Mouse (Mus musculus): ENCODE data around the gene Rmi2.

GRCm38 (mm10) chr16:10890363-10890762 is 55.5 kb downstream of the Rmi2 start:
- TF ChIP-seq CTCF (IDR thresholded peaks at IDR 0.05 in 2 of 3, conservative IDR thresholded peaks at IDR 0.05 in 1 of 3; ENCODE audit: control insufficient read depth in 1 of 3, insufficient read depth in 1 of 3, low read depth in 2 of 3, low read length in 3 of 3, poor library complexity in 1 of 3, severe bottlenecking in 1 of 3) (peak; percentile 42 to 58 (median 48); a peak in 5 of 6 replicates), POLR2A (IDR thresholded peaks at IDR 0.05; ENCODE audit: control insufficient read depth in 1 of 2, insufficient read depth in 1 of 2, low read depth in 1 of 2, low read length in 2 of 2, poor library complexity in 1 of 2) (no peak), ETS1 (IDR thresholded peaks at IDR 0.05; ENCODE audit: low read depth, low read length) (no peak), RAD21 (IDR thresholded peaks at IDR 0.05; ENCODE audit: low read depth, low read length) (peak; percentile 50), POLR2AphosphoS2 (IDR thresholded peaks at IDR 0.05; ENCODE audit: low read length) (no peak), SIN3A (IDR thresholded peaks at IDR 0.05; ENCODE audit: low read length) (no peak), CHD2 (IDR thresholded peaks at IDR 0.05; ENCODE audit: low read length) (no peak), GATA1 (IDR thresholded peaks at IDR 0.05; ENCODE audit: low read depth, low read length) (no peak), ZKSCAN1 (IDR thresholded peaks at IDR 0.05; ENCODE audit: low read depth, low read length) (no peak)
